In the genomic region with DNA sequence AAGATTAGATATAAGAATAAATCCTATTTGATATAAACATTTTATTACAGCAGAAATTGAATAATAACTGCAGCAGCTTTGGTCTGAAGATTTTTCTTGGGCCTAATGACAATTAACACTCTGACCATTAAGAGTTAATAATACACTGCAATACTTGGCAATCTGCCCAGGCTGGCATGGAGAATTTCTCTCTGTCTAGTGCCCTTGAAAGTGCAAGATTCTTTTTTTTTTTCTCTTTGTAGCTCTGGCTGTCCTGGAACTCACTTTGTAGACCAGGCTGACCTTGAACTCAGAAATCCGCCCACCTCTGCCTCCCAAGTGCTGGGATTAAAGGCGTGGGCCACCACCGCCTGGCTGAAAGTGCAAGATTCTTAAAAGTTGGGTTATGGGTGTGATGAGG, we compare ENCODE assay signal across 14 mouse cellular contexts. TPM values are rescaled to one million over a fixed set of nuclear protein-coding genes. Genes with fewer than 3 reads are reported as not detected.
DNase-seq lines count a peak whose midpoint lies in the region; ATAC-seq and TF ChIP-seq lines count a peak whose summit lies in the region.
"Had no signal": no experiment of that assay in that cellular context is flagged by ENCODE, and none has a peak within 500 bp of the region (broad histone marks: within the 10 kb centered on the region; RNA-seq: fewer than 3 reads in every experiment).

No protein-coding gene starts in this region.

- DNase-seq in forebrain, postnatal 0 days, result peak; percentile 18
- DNase-seq in forebrain, embryonic 11.5 days (ENCODE audit: low spot score), result no peak
- DNase-seq in retina, postnatal 1 day, result peak; percentile 72
- DNase-seq in retina, embryonic 14.5 days (ENCODE audit: low spot score), result no peak
- DNase-seq in kidney, postnatal 25 days, result peak; percentile 67 to 68
- no peak for DNase-seq in spleen, adult 12 weeks (ENCODE audit: low spot score)
- no peak for DNase-seq in thymus, postnatal 4 days
- no peak for DNase-seq in heart, adult 8-10 months (ENCODE audit: low spot score)
- DNase-seq: B cell, adult 2 months; layer of hippocampus, adult 9-11 months; thymus, postnatal 36 days had no signal

- H3K27ac ChIP-seq in forebrain, postnatal 0 days (ENCODE audit: low read depth, low read length), result no peak overlapping the region
- H3K27ac ChIP-seq in forebrain, embryonic 11.5 days (ENCODE audit: low read depth, low read length), result no peak overlapping the region
- H3K27ac ChIP-seq: liver, embryonic 12.5 days; midbrain, embryonic 10.5 days had no signal

- WGBS in forebrain, postnatal 0 days, result 48% methylated on average over 3 of the region's 3 CpGs
- WGBS in forebrain, embryonic 11.5 days, result 84% methylated on average over 3 of the region's 3 CpGs

- H3K4me3 ChIP-seq in forebrain, postnatal 0 days (ENCODE audit: low read depth, low read length), result no peak overlapping the region
- H3K4me3 ChIP-seq in forebrain, embryonic 11.5 days (ENCODE audit: low read depth, low read length), result no peak overlapping the region
- H3K4me3 ChIP-seq: liver, embryonic 12.5 days; midbrain, embryonic 10.5 days had no signal

- H3K9me3 ChIP-seq in forebrain, postnatal 0 days (ENCODE audit: low read length), result 0 out of 2 replicates have a peak, but pooled peaks cover under 1% of the 10 kb centered on the region
- no peaks in the 10 kb centered on the region; the same call in 1 of the 2 replicates for H3K9me3 ChIP-seq in forebrain, embryonic 11.5 days (ENCODE audit: control insufficient read depth, low read length)
- H3K9me3 ChIP-seq: liver, embryonic 12.5 days; midbrain, embryonic 10.5 days had no signal

- no peak for TF ChIP-seq CTCF in forebrain, postnatal 0 days (IDR thresholded peaks at IDR 0.05; ENCODE audit: low read depth)

- no peak overlapping the region for H3K4me2 ChIP-seq in forebrain, postnatal 0 days (ENCODE audit: low read depth)
- no peak overlapping the region for H3K4me2 ChIP-seq in forebrain, embryonic 11.5 days (ENCODE audit: low read depth, low read length, severe bottlenecking)
- H3K4me2 ChIP-seq: liver, embryonic 12.5 days had no signal

- H3K36me3 ChIP-seq in forebrain, postnatal 0 days (ENCODE audit: insufficient read depth), result no peaks in the 10 kb centered on the region
- no peaks in the 10 kb centered on the region for H3K36me3 ChIP-seq in forebrain, embryonic 11.5 days (ENCODE audit: control insufficient read depth, insufficient read depth, low read length)
- H3K36me3 ChIP-seq: liver, embryonic 12.5 days; midbrain, embryonic 10.5 days had no signal

- ATAC-seq in forebrain, postnatal 0 days, result no peak
- ATAC-seq in forebrain, embryonic 11.5 days (replicated peaks; ENCODE audit: low FRiP score), result no peak

- H3K27me3 ChIP-seq in forebrain, postnatal 0 days (ENCODE audit: insufficient read depth, low read length), result no peaks in the 10 kb centered on the region
- H3K27me3 ChIP-seq in forebrain, embryonic 11.5 days (ENCODE audit: control insufficient read depth, insufficient read depth, low read length), result no peaks in the 10 kb centered on the region
- H3K27me3 ChIP-seq: liver, embryonic 12.5 days had no signal

- H3K9ac ChIP-seq in forebrain, postnatal 0 days, result no peak overlapping the region
- no peak overlapping the region for H3K9ac ChIP-seq in forebrain, embryonic 11.5 days (ENCODE audit: low read length)
- H3K9ac ChIP-seq: liver, embryonic 12.5 days had no signal

- 0 out of 2 replicates have a peak, but pooled peaks cover 3% of the 10 kb centered on the region for H3K4me1 ChIP-seq in forebrain, postnatal 0 days (ENCODE audit: insufficient read depth)
- 0 out of 2 replicates have a peak, but pooled peaks cover 2% of the 10 kb centered on the region for H3K4me1 ChIP-seq in forebrain, embryonic 11.5 days (replicated peaks; ENCODE audit: control insufficient read depth, insufficient read depth, low read length)

RNA-seq across cellular contexts. Expression of a gene that starts 5.1 kb away (rescaled TPM):
- total RNA-seq in forebrain, postnatal 0 days (2014; rRNA removed), result 29.9 and 36.8 TPM in 2 replicates
- polyA plus RNA-seq in forebrain, postnatal 0 days (2015; fragmentation: Nextera tagmentation; extraction: Ambion mirVana), result 18.4 and 23.5 TPM in 2 replicates
- polyA plus RNA-seq in forebrain, embryonic 11.5 days (2014; fragmentation: Nextera tagmentation; extraction: Ambion mirVana), result 66.9 and 69.3 TPM in 2 replicates
- under 1 TPM; 0.28 to 0.76 (median 0.42) TPM for total RNA-seq in heart, adult 8-10 months (2022)

RNA-seq across cellular contexts. Expression of a gene that starts 32.9 kb away (rescaled TPM):
- 5.5 and 8.4 TPM in 2 replicates for total RNA-seq in forebrain, postnatal 0 days (2014; rRNA removed)
- polyA plus RNA-seq in forebrain, postnatal 0 days (2015; fragmentation: Nextera tagmentation; extraction: Ambion mirVana), result 3.2 and 4.3 TPM in 2 replicates
- polyA plus RNA-seq in forebrain, embryonic 11.5 days (2014; fragmentation: Nextera tagmentation; extraction: Ambion mirVana), result 5.4 and 5.9 TPM in 2 replicates
- not detected for total RNA-seq in heart, adult 8-10 months (2022)
- total RNA-seq: neutrophil, adult 5-6 weeks had no signal

Comparison
In these comparisons a context has a peak if more than half of its experiments do, and no peak if none do; other contexts are left out.
1. DNase-seq: peak in forebrain, postnatal 0 days (single experiment), retina, postnatal 1 day (single experiment) and kidney, postnatal 25 days (2 of 2); none in forebrain, embryonic 11.5 days (single experiment), retina, embryonic 14.5 days (single experiment), spleen, adult 12 weeks (single experiment), thymus, postnatal 4 days (single experiment) and heart, adult 8-10 months (single experiment).
2. RNA of a gene that starts 5.1 kb away (total RNA-seq): 29.9 to 36.8 TPM in forebrain, postnatal 0 days; 0.28 to 0.76 TPM in heart, adult 8-10 months; every median in the first group is over 10 times any median in the second.